Mouse (Mus musculus) stomach, embryonic 14.5 days (tissue): Measurements from ENCODE around the gene 4930523C07Rik. TPM values are rescaled to one million over a fixed set of nuclear protein-coding genes. Genes with fewer than 3 reads are reported as not detected.

Experiments used
- ATAC-seq: fragments of 200-750 bp; cut with Nextera tagmentation; 2 replicates; pipeline ENCODE4 v1.8.0; 2017; ENCODE audit warnings: low read depth, moderate TSS enrichment; ENCODE audit not compliant: insufficient number of reproducible peaks, insufficient read depth, low FRiP score
- H3K27ac ChIP-seq: fragments of 300-500 bp; sonication (generic); 2 replicates; pipeline ENCODE4 v1.5.1; 2014; ENCODE audit warnings: mild to moderate bottlenecking, low read length, moderate library complexity, mixed read lengths
- H3K27me3 ChIP-seq: fragments of 300-500 bp; sonication (generic); 2 replicates; pipeline ENCODE4 v1.6.1; 2014; ENCODE audit warnings: low read length, control low read depth, mixed read lengths; ENCODE audit not compliant: control insufficient read depth, insufficient read depth
- H3K36me3 ChIP-seq: fragments of 300-500 bp; sonication (generic); 2 replicates; pipeline ENCODE4 v1.6.1; 2014; ENCODE audit warnings: mild to moderate bottlenecking, control low read depth, low read length, moderate library complexity, mixed read lengths; ENCODE audit not compliant: control insufficient read depth, insufficient read depth
- H3K4me1 ChIP-seq: fragments of 300-500 bp; sonication (generic); 2 replicates; pipeline ENCODE4 v1.6.1; 2014; ENCODE audit warnings: low read length, control low read depth, mixed read lengths; ENCODE audit not compliant: control insufficient read depth, insufficient read depth
- H3K4me2 ChIP-seq: fragments of 300-500 bp; sonication (generic); replicated peaks from 2 replicates; pipeline ENCODE4 v1.6.1; 2014; ENCODE audit warnings: low read depth, low read length, control low read depth
- H3K4me3 ChIP-seq: fragments of 300-500 bp; sonication (generic); 2 replicates; pipeline ENCODE4 v1.5.1; 2014; ENCODE audit warnings: low read depth, low read length, control low read depth
- H3K9ac ChIP-seq: fragments of 300-500 bp; sonication (generic); replicated peaks from 2 replicates; pipeline ENCODE4 v1.6.1; 2014; ENCODE audit warnings: low read depth, mild to moderate bottlenecking, control low read depth, low read length, moderate library complexity, mixed read lengths
- H3K9me3 ChIP-seq: fragments of 300-500 bp; sonication (generic); 2 replicates; pipeline ENCODE4 v1.6.1; 2016; ENCODE audit warnings: low read depth, low read length, control low read depth; ENCODE audit not compliant: control insufficient read depth
- WGBS: fragments of 180-500 bp; shearing (Covaris S2); extraction: QIAGEN DNeasy Blood & Tissue Kit; methylation state at CpG from one replicate; pipeline ENCODE4 v1.1.7; 2014; 5-methylcytosine and 5-hydroxymethylcytosine counted together
- polyA plus RNA-seq: library from polyadenylated mRNA; unstranded; fragments of >200 nt; fragmentation: Nextera tagmentation; extraction: Ambion mirVana; gene quantifications from 2 replicates; pipeline ENCODE4 v1.2.1, GENCODE M21; 2014

Gene 4930523C07Rik
- polyA plus RNA-seq, 1 experiment from 2014 or later: 22.1 TPM

DNA sequence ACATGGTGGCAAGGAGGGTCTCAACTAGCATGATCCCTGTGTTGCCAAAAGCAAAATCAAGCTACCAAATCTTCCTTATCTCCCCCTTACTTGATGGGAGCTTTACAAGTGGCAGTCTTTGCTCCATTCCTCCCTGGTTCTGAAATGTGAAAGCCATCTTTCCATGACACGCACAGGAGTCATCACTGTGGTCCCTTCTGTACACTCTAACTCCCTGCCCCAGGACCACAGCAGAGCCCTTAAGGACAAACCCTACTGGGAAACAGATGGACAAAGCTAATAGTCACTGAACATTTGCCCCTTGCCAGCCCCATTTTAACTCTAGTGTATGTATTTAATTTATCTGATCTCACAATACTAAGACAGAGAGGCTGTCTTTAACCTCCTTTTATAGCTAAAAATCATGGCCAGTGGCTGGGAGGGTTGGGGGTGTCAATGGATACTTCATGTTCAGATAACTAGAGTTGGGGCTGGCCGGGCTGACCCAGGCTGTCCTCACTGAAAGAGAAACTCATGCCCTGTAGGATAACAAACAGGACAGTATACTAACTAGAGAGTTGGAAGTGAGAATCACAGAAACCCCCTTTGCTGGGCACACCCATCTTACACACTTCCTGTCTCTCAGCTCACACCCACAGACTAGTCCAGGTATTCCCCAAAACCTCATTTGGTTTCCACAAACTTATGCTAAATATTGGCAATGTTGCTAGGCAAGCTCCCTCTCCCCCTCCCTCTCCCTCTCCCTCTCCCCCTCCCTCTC lies 8.6 kb downstream of the 4930523C07Rik start:
- 87% methylated on average over 2 of the region's 2 CpGs for WGBS

DNA sequence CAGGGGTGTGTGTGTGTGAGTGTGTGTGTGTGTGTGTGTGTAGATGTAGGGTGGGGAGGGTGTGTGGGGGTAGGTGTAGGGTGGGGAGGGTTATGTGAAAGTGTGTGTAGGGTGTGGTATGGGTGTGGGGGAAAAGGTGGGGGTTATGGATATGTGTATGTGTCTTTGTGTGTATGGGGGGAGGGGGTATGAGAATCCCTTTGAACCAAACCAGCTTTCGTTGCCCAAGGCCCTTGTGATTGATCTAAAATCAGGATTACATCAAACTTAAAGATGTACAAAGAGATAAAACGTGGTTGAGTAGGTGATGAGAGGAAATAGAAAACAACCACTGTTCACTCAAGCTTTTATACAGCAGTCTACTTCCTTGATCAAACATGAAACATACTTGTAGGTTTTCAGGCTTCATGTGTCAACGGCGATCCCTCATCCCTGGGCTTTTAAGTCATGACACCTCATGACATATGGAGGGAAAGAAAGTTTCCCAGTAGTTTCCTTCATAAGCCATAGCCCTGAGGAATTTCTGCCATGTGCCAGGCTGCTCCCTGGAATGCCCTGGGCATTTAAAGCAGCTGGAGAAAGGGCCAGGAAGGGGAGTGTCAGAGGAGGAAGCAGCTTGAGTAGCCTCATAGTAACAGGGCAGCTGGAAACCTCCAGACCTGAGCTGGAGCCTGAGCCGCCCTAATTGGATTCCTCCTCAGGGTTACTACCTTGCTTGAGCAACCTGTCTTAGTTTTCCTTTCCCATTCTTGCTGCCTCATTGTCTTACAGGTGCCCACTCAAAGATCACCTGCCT lies 9.5 kb downstream of the 4930523C07Rik start:
- no peaks in the 10 kb centered on the region for H3K4me1 ChIP-seq
- H3K4me2 ChIP-seq: no peak overlapping the region
- no peaks in the 10 kb centered on the region for H3K27me3 ChIP-seq
- 67% methylated on average over 5 of the region's 5 CpGs for WGBS
- H3K9me3 ChIP-seq: no peaks in the 10 kb centered on the region
- H3K9ac ChIP-seq: no peak overlapping the region
- H3K27ac ChIP-seq: no peak overlapping the region
- no peak overlapping the region for H3K4me3 ChIP-seq
- H3K36me3 ChIP-seq: no peaks in the 10 kb centered on the region
- no peak for ATAC-seq

More for the DNA sequence above, 8.6 kb downstream of the 4930523C07Rik start:
- no peaks in the 10 kb centered on the region for H3K9me3 ChIP-seq
- no peak overlapping the region for H3K27ac ChIP-seq
- no peaks in the 10 kb centered on the region for H3K36me3 ChIP-seq
- H3K4me2 ChIP-seq: no peak overlapping the region
- H3K4me3 ChIP-seq: no peak overlapping the region
- no peak overlapping the region for H3K9ac ChIP-seq
- no peaks in the 10 kb centered on the region for H3K27me3 ChIP-seq
- H3K4me1 ChIP-seq: no peaks in the 10 kb centered on the region
- no peak for ATAC-seq

DNA sequence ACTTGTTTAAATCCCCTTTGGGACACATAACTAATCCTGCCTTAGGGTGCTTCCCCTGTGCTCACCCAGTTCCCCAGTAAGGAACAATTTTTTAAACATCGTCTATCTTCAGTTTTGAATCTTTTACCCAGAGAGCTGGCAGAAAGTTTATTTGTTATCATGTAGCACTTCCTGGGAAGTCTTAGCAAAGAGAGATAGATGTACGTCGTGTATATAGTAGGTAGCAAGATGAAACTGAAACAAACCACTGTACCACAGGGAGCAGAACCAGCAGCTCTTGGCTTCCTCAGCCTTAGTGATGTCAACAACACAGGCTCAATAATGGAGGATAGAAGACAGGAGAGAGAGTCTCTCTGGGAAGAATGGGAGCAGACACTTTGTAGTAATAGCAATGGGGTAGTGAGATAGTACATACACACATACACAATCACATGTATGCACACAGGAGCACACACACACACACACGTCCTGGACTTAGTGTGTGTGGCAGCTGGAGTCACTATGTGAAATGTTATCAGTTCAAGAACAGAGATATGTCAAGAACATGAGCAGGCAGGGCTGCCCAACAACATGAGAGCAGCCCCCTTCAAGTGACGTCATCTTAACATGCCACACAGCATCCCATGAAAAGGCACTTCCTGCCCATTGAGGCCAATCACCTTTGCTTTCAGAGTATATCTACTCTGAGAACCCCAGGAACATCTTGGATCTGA lies 10.3 kb downstream of the 4930523C07Rik start:
- Histone ChIP-seq H3K4me3 (no peak overlapping the region), H3K4me1 (no peaks in the 10 kb centered on the region), H3K9ac (no peak overlapping the region), H3K4me2 (no peak overlapping the region), H3K27ac (no peak overlapping the region), H3K36me3 (no peaks in the 10 kb centered on the region), H3K9me3 (no peaks in the 10 kb centered on the region), H3K27me3 (no peaks in the 10 kb centered on the region)
- no peak for ATAC-seq
- 70% methylated on average over 5 of the region's 5 CpGs for WGBS

DNA sequence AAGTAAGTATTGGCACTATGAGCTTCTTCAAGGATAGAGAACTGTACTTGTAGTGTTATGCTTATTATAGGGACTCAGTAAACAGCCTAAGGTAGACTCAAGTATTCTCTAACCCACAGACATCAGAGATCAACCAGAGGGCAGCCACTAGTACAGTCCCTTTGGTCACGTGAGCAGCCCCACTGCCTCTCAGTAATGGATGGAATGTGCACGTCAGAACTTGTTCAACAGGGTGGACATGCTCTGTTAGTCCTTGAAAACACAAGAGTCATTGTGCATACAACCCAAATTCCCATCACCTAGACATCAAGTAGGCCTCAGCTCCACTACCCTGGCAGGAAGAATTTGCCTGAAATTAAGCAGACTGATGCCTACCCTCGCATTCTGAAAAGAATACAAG lies 13.5 kb downstream of the 4930523C07Rik start:
- no peaks in the 10 kb centered on the region for H3K4me1 ChIP-seq
- 0 out of 2 replicates have a peak, but pooled peaks have one; percentile 24 for ATAC-seq
- no peaks in the 10 kb centered on the region for H3K36me3 ChIP-seq
- no peaks in the 10 kb centered on the region for H3K27me3 ChIP-seq
- no peak overlapping the region for H3K9ac ChIP-seq
- H3K9me3 ChIP-seq: no peaks in the 10 kb centered on the region
- H3K27ac ChIP-seq: no peak overlapping the region
- H3K4me2 ChIP-seq: no peak overlapping the region
- no peak overlapping the region for H3K4me3 ChIP-seq
- 66% methylated on average over 3 of the region's 3 CpGs for WGBS

DNA sequence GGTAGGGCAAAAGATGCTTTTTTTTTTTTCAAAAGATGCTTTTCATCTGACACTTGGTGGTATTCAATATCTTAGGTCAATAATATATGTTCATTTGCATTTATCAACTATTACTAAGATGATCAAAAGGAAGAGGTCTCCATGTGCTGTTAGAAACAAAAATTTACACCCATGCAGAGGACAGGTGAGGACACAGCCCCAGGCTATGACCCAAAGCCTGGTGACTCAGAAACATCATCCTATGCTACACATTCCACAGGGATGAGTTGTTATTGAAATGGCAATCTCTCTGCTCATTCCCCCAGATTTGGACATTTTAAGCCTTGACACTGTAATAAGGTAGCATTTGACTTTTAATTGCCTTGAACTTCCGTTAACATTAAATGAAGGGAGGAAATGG lies 15.7 kb downstream of the 4930523C07Rik start:
- H3K36me3 ChIP-seq: no peaks in the 10 kb centered on the region
- H3K27me3 ChIP-seq: no peaks in the 10 kb centered on the region
- no peaks in the 10 kb centered on the region for H3K9me3 ChIP-seq
- no peak overlapping the region for H3K27ac ChIP-seq
- no peak overlapping the region for H3K9ac ChIP-seq
- H3K4me2 ChIP-seq: no peak overlapping the region
- H3K4me1 ChIP-seq: no peaks in the 10 kb centered on the region; the same call in 1 of the 2 replicates
- no peak for ATAC-seq
- WGBS: 54% methylated on average over 1 of the region's 1 CpGs
- H3K4me3 ChIP-seq: no peak overlapping the region

DNA sequence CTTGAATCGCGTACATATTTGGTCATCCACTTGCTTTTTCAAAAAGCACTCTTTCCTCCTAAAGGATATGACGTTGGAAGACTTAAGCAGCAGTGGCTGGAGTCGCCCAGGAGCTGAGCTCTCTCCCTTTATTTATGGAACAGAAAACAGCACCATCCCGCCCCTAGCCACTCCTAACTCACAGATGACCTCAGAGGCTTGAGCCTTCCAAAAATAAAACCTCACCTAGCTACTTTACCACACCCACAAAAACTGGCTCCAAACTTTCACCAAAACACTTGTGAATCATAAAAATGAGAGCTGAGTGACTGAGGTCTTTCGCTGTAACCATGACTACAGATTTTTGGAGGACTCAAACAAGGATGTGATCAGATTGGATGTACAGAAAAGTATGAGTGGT lies 16.4 kb downstream of the 4930523C07Rik start:
- H3K4me2 ChIP-seq: no peak overlapping the region
- H3K9me3 ChIP-seq: no peaks in the 10 kb centered on the region
- no peak overlapping the region for H3K9ac ChIP-seq
- H3K4me3 ChIP-seq: no peak overlapping the region
- no peaks in the 10 kb centered on the region; the same call in 1 of the 2 replicates for H3K4me1 ChIP-seq
- WGBS: 44% methylated on average over 6 of the region's 6 CpGs
- H3K27ac ChIP-seq: no peak overlapping the region
- H3K27me3 ChIP-seq: no peaks in the 10 kb centered on the region
- H3K36me3 ChIP-seq: no peaks in the 10 kb centered on the region
- ATAC-seq: no peak

DNA sequence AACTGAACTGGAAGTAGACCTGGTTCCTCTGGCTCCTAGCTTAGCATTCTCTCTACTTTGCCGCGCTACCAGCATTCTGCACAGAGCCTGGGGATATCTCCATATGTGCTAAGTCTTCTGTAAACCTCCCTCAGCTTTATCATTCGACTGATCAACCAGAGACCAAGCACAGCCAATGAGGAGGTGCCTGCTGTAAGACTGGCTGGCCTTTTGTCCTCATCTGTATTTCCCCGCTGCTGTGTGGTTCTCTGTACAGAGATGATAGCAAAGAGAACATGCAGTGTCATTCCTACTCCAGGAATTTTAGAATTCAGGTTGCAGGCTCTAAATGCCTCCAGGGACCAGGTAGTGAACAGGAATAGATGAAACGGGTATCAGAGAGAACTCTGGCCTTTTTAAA lies 17.1 kb downstream of the 4930523C07Rik start:
- no peak overlapping the region for H3K4me2 ChIP-seq
- 81% methylated on average over 5 of the region's 5 CpGs for WGBS
- no peaks in the 10 kb centered on the region; the same call in 1 of the 2 replicates for H3K4me1 ChIP-seq
- H3K9me3 ChIP-seq: no peaks in the 10 kb centered on the region
- ATAC-seq: peak; percentile 80; the same call in 1 of the 2 replicates
- no peaks in the 10 kb centered on the region for H3K36me3 ChIP-seq
- no peak overlapping the region for H3K9ac ChIP-seq
- no peaks in the 10 kb centered on the region for H3K27me3 ChIP-seq
- H3K27ac ChIP-seq: no peak overlapping the region
- H3K4me3 ChIP-seq: no peak overlapping the region

DNA sequence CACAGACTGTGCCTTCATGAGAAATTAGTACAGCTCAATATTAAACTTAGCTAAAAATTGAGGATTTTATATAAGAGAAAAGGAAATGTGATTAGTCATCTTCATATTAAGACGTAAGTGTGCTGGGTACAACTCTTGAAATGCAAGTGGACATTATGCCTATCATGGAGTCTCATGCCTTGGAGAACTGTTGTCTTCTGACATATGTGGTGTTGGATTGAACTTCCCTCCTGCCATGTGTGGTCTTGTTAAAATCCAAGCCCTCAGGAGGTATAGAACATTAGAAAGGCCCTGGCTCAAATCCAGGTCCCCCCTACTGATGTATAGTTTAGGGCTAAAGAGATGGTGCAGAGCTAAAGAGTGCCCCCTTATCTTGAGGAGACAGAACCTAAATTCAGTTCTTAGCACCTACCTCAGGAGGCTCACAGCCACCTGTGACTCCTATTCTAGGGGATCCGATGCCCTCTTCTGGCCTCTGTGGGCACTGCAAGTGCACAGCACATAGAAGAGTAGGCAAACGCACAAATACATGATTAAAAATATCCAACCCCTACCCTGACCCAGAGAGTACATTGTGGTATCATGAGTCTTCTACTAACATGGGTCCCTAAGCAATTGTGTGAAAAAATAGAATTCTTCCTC lies 17.7 kb downstream of the 4930523C07Rik start:
- Histone ChIP-seq H3K9me3 (0 out of 2 replicates have a peak, but pooled peaks cover 2% of the 10 kb centered on the region), H3K4me3 (no peak overlapping the region), H3K9ac (no peak overlapping the region), H3K27ac (no peak overlapping the region), H3K36me3 (no peaks in the 10 kb centered on the region), H3K4me2 (no peak overlapping the region), H3K4me1 (no peaks in the 10 kb centered on the region; the same call in 1 of the 2 replicates), H3K27me3 (no peaks in the 10 kb centered on the region)
- ATAC-seq: no peak
- WGBS: 60% methylated on average over 3 of the region's 3 CpGs
